Mouse (Mus musculus): Measurements from ENCODE around the gene Fam98c. TPM values are rescaled to one million over a fixed set of nuclear protein-coding genes. Genes with fewer than 3 reads are reported as not detected.
A peak's percentile ranks its signal among the peaks of the same experiment; 100 is the strongest.

The Fam98c gene
- polyA plus RNA-seq, 1 experiment from 2014 or later, result 32.8 TPM

DNA sequence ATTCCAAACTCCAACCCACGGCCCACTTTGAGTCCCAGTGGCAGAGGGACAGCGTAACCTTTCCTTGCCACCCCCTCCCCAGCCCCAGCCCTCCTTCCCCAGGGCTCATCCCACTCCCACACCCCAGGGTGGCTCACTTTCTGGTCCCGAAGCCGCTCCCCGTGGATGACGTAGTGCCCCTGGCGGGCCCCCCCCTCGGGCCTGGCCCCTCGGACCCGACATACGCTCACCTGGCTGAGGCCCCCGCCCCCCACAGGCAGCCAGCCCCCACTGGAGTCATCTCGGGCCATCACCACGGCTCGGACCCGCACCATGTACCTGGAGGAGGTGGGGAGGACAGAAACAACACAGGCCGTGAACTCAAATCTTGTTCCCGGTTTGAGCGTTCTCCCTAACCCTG, 11.6 kb upstream of the Fam98c start:
- Histone ChIP-seq H3K4me3 (ENCODE audit: low read depth, low read length) (no peak overlapping the region), H3K9me3 (ENCODE audit: control insufficient read depth, low read length) (no peaks in the 10 kb centered on the region), H3K4me1 (replicated peaks; ENCODE audit: control insufficient read depth, insufficient read depth) (peaks cover 6% of the 10 kb centered on the region; the same call in 1 of the 2 replicates), H3K27ac (replicated peaks) (no peak overlapping the region), H3K36me3 (ENCODE audit: control insufficient read depth, insufficient read depth, low read length) (no peaks in the 10 kb centered on the region; the same call in 1 of the 2 replicates), H3K27me3 (ENCODE audit: control insufficient read depth, insufficient read depth, low read length) (no peaks in the 10 kb centered on the region), H3K9ac (ENCODE audit: low read length) (no peak overlapping the region), H3K4me2 (replicated peaks; ENCODE audit: low read depth) (no peak overlapping the region)
- TF ChIP-seq CTCF (IDR thresholded peaks at IDR 0.05; ENCODE audit: low read depth), result no peak
- no peak for TF ChIP-seq EP300 (optimal IDR thresholded peaks at IDR 0.05)
- ATAC-seq (ENCODE audit: low FRiP score, low TSS enrichment) (no peak), DNase-seq (ENCODE audit: low spot score) (no peak)
- 33% methylated on average over 18 of the region's 19 CpGs for WGBS

GRCm38 (mm10) chr7:29162750-29163525, 6.9 kb upstream of the Fam98c start:
- 12% methylated on average over 9 of the region's 9 CpGs for WGBS
- Histone ChIP-seq H3K9ac (ENCODE audit: low read length) (no peak overlapping the region), H3K27ac (replicated peaks) (no peak overlapping the region), H3K4me2 (replicated peaks; ENCODE audit: low read depth) (no peak overlapping the region), H3K4me1 (replicated peaks; ENCODE audit: control insufficient read depth, insufficient read depth) (no peaks in the 10 kb centered on the region), H3K36me3 (ENCODE audit: control insufficient read depth, insufficient read depth, low read length) (no peaks in the 10 kb centered on the region), H3K4me3 (ENCODE audit: low read depth, low read length) (no peak overlapping the region), H3K9me3 (ENCODE audit: control insufficient read depth, low read length) (no peaks in the 10 kb centered on the region), H3K27me3 (ENCODE audit: control insufficient read depth, insufficient read depth, low read length) (no peaks in the 10 kb centered on the region)
- TF ChIP-seq CTCF (IDR thresholded peaks at IDR 0.05; ENCODE audit: low read depth) (no peak), EP300 (optimal IDR thresholded peaks at IDR 0.05) (no peak)
- ATAC-seq (ENCODE audit: low FRiP score, low TSS enrichment), result peak; percentile 84
- DNase-seq (ENCODE audit: low spot score), result peak; percentile 91

DNA sequence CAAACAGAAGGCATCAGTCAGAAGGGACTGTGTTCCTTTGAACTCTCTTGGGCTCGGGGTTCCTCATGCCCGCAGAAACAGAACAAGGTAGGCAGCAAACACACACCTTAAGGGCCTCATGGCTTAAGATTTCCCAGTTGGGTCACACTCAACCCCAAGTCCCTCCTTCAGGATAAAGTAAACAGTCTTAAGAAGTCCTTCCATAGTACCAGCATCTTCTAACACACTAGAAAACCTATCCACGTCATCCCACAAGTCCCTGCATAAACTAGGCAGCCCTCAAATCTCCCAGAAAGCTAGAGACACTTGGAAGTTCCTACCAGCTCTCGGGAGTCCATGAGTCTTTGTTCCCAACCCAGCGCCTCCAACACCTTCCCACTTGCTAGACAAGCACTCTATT, 6.3 kb upstream of the Fam98c start:
- Histone ChIP-seq H3K27me3 (ENCODE audit: control insufficient read depth, insufficient read depth, low read length) (no peaks in the 10 kb centered on the region), H3K9ac (ENCODE audit: low read length) (no peak overlapping the region), H3K4me1 (replicated peaks; ENCODE audit: control insufficient read depth, insufficient read depth) (no peaks in the 10 kb centered on the region), H3K4me2 (replicated peaks; ENCODE audit: low read depth) (no peak overlapping the region), H3K36me3 (ENCODE audit: control insufficient read depth, insufficient read depth, low read length) (no peaks in the 10 kb centered on the region), H3K4me3 (ENCODE audit: low read depth, low read length) (no peak overlapping the region), H3K9me3 (ENCODE audit: control insufficient read depth, low read length) (no peaks in the 10 kb centered on the region), H3K27ac (replicated peaks) (no peak overlapping the region)
- TF ChIP-seq CTCF (IDR thresholded peaks at IDR 0.05; ENCODE audit: low read depth) (no peak), EP300 (optimal IDR thresholded peaks at IDR 0.05) (no peak)
- no peak for ATAC-seq (ENCODE audit: low FRiP score, low TSS enrichment)
- DNase-seq (ENCODE audit: low spot score), result no peak
- WGBS, result 64% methylated on average over 5 of the region's 5 CpGs

DNA sequence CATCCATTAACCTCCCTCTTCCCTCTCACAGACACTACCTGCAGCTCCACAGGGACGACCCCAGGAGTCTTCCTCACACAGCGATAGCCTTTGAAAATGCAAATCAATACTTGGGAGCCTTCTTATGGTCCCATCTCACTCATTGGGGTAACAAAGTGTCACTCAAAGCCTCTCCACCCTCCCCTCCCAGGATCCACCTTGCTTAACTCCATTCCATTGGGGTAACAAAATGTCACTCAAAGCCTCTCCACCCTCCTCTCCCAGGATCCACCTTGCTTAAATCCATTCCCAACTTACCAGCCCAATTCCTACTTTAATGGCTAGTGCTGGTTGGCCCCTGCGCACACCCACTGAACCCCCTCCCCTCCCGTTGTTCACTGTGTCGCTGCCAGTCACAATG, 2.2 kb upstream of the Fam98c start:
- Histone ChIP-seq H3K4me3 (ENCODE audit: low read depth, low read length) (no peak overlapping the region), H3K4me2 (replicated peaks; ENCODE audit: low read depth) (no peak overlapping the region), H3K9ac (ENCODE audit: low read length) (no peak overlapping the region), H3K4me1 (replicated peaks; ENCODE audit: control insufficient read depth, insufficient read depth) (no peaks in the 10 kb centered on the region), H3K27me3 (ENCODE audit: control insufficient read depth, insufficient read depth, low read length) (no peaks in the 10 kb centered on the region), H3K36me3 (ENCODE audit: control insufficient read depth, insufficient read depth, low read length) (peaks cover 2% of the 10 kb centered on the region; the same call in 1 of the 2 replicates), H3K27ac (replicated peaks) (no peak overlapping the region), H3K9me3 (ENCODE audit: control insufficient read depth, low read length) (no peaks in the 10 kb centered on the region)
- 5% methylated on average over 5 of the region's 5 CpGs for WGBS
- DNase-seq (ENCODE audit: low spot score) (no peak), ATAC-seq (ENCODE audit: low FRiP score, low TSS enrichment) (no peak)
- TF ChIP-seq CTCF (IDR thresholded peaks at IDR 0.05; ENCODE audit: low read depth) (no peak), EP300 (optimal IDR thresholded peaks at IDR 0.05) (no peak)

DNA sequence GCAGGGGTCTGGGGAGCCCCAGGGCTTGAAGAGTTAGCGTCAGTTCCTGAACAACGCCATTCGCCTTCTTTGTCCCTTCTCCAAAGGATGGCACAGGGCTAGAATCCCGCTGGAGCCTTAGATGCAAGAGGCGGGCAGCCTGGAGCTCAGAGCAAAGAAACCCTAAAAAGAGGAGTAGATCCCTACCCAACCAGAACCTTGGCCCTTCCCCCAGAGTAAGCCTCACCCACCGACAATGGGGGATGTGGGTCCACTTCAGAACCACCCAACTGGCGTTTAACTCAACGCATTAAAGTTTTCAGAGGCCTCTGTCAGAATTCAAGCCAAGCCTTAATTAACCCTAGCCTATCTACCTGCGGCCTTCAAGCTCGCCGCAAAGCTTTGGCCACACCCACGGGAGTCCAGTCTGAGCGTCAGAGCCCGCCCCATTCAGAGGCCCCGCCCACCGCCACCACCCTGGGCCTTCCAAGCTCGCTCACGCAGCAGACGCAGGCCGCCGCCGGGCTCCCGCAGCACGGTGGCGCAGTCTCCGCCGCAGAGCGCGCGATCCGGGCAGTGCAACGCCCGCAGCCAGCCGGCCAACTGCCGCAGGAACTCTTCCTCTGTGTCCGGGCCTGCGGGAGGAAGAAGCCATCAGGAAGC, 717 bp downstream of the Fam98c start:
- ATAC-seq (ENCODE audit: low FRiP score, low TSS enrichment) (peak; percentile 91), DNase-seq (ENCODE audit: low spot score) (peak; percentile 96)
- peaks cover 3% of the 10 kb centered on the region; the same call in 1 of the 2 replicates for H3K36me3 ChIP-seq (ENCODE audit: control insufficient read depth, insufficient read depth, low read length)
- H3K4me1 ChIP-seq (replicated peaks; ENCODE audit: control insufficient read depth, insufficient read depth), result no peaks in the 10 kb centered on the region
- peak overlapping the region; percentile 88 for H3K9ac ChIP-seq (ENCODE audit: low read length)
- peak overlapping the region; percentile 99 for H3K4me2 ChIP-seq (replicated peaks; ENCODE audit: low read depth)
- peak overlapping the region; percentile 83 for H3K4me3 ChIP-seq (ENCODE audit: low read depth, low read length)
- no peaks in the 10 kb centered on the region for H3K27me3 ChIP-seq (ENCODE audit: control insufficient read depth, insufficient read depth, low read length)
- no peaks in the 10 kb centered on the region for H3K9me3 ChIP-seq (ENCODE audit: control insufficient read depth, low read length)
- 10% methylated on average over 35 of the region's 37 CpGs for WGBS
- H3K27ac ChIP-seq (replicated peaks), result peak overlapping the region; percentile 91
- peak; percentile 58 for TF ChIP-seq CTCF (IDR thresholded peaks at IDR 0.05; ENCODE audit: low read depth)
- TF ChIP-seq EP300 (optimal IDR thresholded peaks at IDR 0.05), result no peak

All from stomach, postnatal 0 days (tissue).